Comparison of ENCODE assay signal across 13 mouse cellular contexts in genomic region chr10:39426033-39426432, GRCm38 (mm10).
"Had no signal": no experiment of that assay in that cellular context is flagged by ENCODE, and none has a peak within 500 bp of the region (broad histone marks: within the 10 kb centered on the region; RNA-seq: fewer than 3 reads in every experiment).

No protein-coding gene starts in this region.

- H3K4me2 ChIP-seq: limb, embryonic 12.5 days; liver, embryonic 13.5 days; lung, embryonic 15.5 days; midbrain, embryonic 12.5 days had no signal

- H3K27me3 ChIP-seq: limb, embryonic 12.5 days; liver, embryonic 13.5 days; lung, embryonic 15.5 days; midbrain, embryonic 12.5 days had no signal

- ATAC-seq: liver, postnatal 0 days; midbrain, embryonic 16.5 days had no signal

- H3K27ac ChIP-seq: limb, embryonic 12.5 days; liver, embryonic 13.5 days; lung, embryonic 15.5 days; stomach, postnatal 0 days had no signal

- DNase-seq: kidney, postnatal 10 days; kidney, postnatal 4 days; liver; liver, embryonic 13.5 days; liver, postnatal 0 days; lung, postnatal 14 days; thymus, postnatal 4 days had no signal

- H3K36me3 ChIP-seq: limb, embryonic 12.5 days; liver, embryonic 13.5 days; lung, embryonic 15.5 days had no signal

- H3K9ac ChIP-seq: limb, embryonic 12.5 days; liver, embryonic 13.5 days; liver, postnatal 0 days; lung, embryonic 15.5 days; midbrain, embryonic 12.5 days had no signal

- H3K9me3 ChIP-seq: limb, embryonic 12.5 days; liver, embryonic 13.5 days; lung, embryonic 15.5 days; midbrain, embryonic 12.5 days had no signal

- H3K4me3 ChIP-seq: layer of hippocampus, adult 2 months; limb, embryonic 12.5 days; liver, embryonic 13.5 days; lung, embryonic 15.5 days; midbrain, embryonic 12.5 days had no signal
